Mouse (Mus musculus): ENCODE data around the gene Blmh. TPM values are rescaled to one million over a fixed set of nuclear protein-coding genes. Genes with fewer than 3 reads are reported as not detected.

The Blmh gene
- total and polyA plus RNA-seq, 3 experiments: 111 to 116 TPM; not detected in 1

- no peak overlapping the region for H3K27ac ChIP-seq (ENCODE audit: control insufficient read depth, low read depth, low read length)
- H3K4me1 ChIP-seq (ENCODE audit: control insufficient read depth in 1 of 2, insufficient read depth in 2 of 2, low read length in 2 of 2): peaks cover 0 to 14% of the 10 kb centered on the region in 2 experiments; a peak in 2 of 4 replicates
- no peak for DNase-seq (ENCODE audit: low read depth, low spot score)
- TF ChIP-seq TCF12 (IDR thresholded peaks at IDR 0.05; ENCODE audit: low read depth, low read length) (no peak), POLR2AphosphoS5 (IDR thresholded peaks at IDR 0.05; ENCODE audit: borderline replicate concordance, low read depth, low read length) (no peak), E2F4 (IDR thresholded peaks at IDR 0.05; ENCODE audit: borderline replicate concordance, low read depth, low read length) (no peak), GATA1 (IDR thresholded peaks at IDR 0.05; ENCODE audit: low read depth, low read length) (no peak), ELF1 (IDR thresholded peaks at IDR 0.05; ENCODE audit: low read depth, low read length) (no peak), ZKSCAN1 (IDR thresholded peaks at IDR 0.05; ENCODE audit: low read depth, low read length) (no peak), KAT2A (conservative IDR thresholded peaks at IDR 0.05; ENCODE audit: low read depth, low read length) (no peak)
- H3K4me3 ChIP-seq (ENCODE audit: control insufficient read depth in 1 of 2, insufficient read depth in 1 of 2, low read depth in 2 of 2, low read length in 2 of 2): no peak overlapping the region
- no peaks in the 10 kb centered on the region for H3K79me2 ChIP-seq (ENCODE audit: control insufficient read depth, insufficient read depth, low read length, poor library complexity)
- peaks cover 0 to 9% of the 10 kb centered on the region in 2 experiments; a peak in 2 of 4 replicates for H3K36me3 ChIP-seq (ENCODE audit: control insufficient read depth in 1 of 2, insufficient read depth in 2 of 2, low read length in 2 of 2)
- H3K27me3 ChIP-seq (ENCODE audit: control insufficient read depth in 1 of 2, insufficient read depth in 2 of 2, low read length in 2 of 2): peaks cover 1 to 3% of the 10 kb centered on the region in 2 experiments; a peak in 2 of 4 replicates
- H3K9ac ChIP-seq (ENCODE audit: control insufficient read depth, low read depth, low read length, poor library complexity, severe bottlenecking): no peak overlapping the region
- H3K9me3 ChIP-seq (replicated peaks; ENCODE audit: insufficient read depth, low read length): no peaks in the 10 kb centered on the region
These were observed 25.9 kb upstream of the Blmh start for GRCm38 (mm10) chr11:76898751-76899150.

GRCm38 (mm10) chr11:76899758-76900738 lies 24.6 kb upstream of the Blmh start:
- Histone ChIP-seq H3K4me3 (ENCODE audit: control insufficient read depth in 1 of 2, insufficient read depth in 1 of 2, low read depth in 2 of 2, low read length in 2 of 2) (no peak overlapping the region), H3K9ac (ENCODE audit: control insufficient read depth, low read depth, low read length, poor library complexity, severe bottlenecking) (no peak overlapping the region), H3K79me2 (ENCODE audit: control insufficient read depth, insufficient read depth, low read length, poor library complexity) (no peaks in the 10 kb centered on the region), H3K27ac (ENCODE audit: control insufficient read depth, low read depth, low read length) (no peak overlapping the region), H3K4me1 (ENCODE audit: control insufficient read depth in 1 of 2, insufficient read depth in 2 of 2, low read length in 2 of 2) (peaks cover 0 to 14% of the 10 kb centered on the region in 2 experiments; a peak in 2 of 4 replicates), H3K9me3 (replicated peaks; ENCODE audit: insufficient read depth, low read length) (no peaks in the 10 kb centered on the region), H3K36me3 (ENCODE audit: control insufficient read depth in 1 of 2, insufficient read depth in 2 of 2, low read length in 2 of 2) (peaks cover 0 to 9% of the 10 kb centered on the region in 2 experiments; a peak in 2 of 4 replicates), H3K27me3 (ENCODE audit: control insufficient read depth in 1 of 2, insufficient read depth in 2 of 2, low read length in 2 of 2) (peaks cover 3 to 7% of the 10 kb centered on the region in 2 experiments; a peak in 3 of 4 replicates)
- peak; percentile 69 for DNase-seq (ENCODE audit: low read depth, low spot score)
- TF ChIP-seq MAFK (IDR thresholded peaks at IDR 0.05; ENCODE audit: borderline replicate concordance, low read depth, low read length) (peak; percentile 75; the same call in 1 of the 2 replicates), TCF12 (IDR thresholded peaks at IDR 0.05; ENCODE audit: low read depth, low read length) (no peak), CTCF (IDR thresholded peaks at IDR 0.05 in 2 of 3, conservative IDR thresholded peaks at IDR 0.05 in 1 of 3; ENCODE audit: control insufficient read depth in 1 of 3, insufficient read depth in 1 of 3, low read depth in 2 of 3, low read length in 3 of 3, poor library complexity in 1 of 3, severe bottlenecking in 1 of 3) (peak; percentile 59 to 73 (median 70)), SMC3 (IDR thresholded peaks at IDR 0.05; ENCODE audit: low read depth, low read length) (peak; percentile 79), EP300 (IDR thresholded peaks at IDR 0.05; ENCODE audit: low read depth in 1 of 2, low read length in 2 of 2) (peak; percentile 40 to 42; a peak in 2 of 4 replicates), RAD21 (IDR thresholded peaks at IDR 0.05; ENCODE audit: low read depth, low read length) (peak; percentile 64), ZC3H11A (IDR thresholded peaks at IDR 0.05; ENCODE audit: low read depth, low read length) (peak; percentile 56), MAZ (IDR thresholded peaks at IDR 0.05; ENCODE audit: low read depth, low read length) (no peak), GABPA (IDR thresholded peaks at IDR 0.05; ENCODE audit: low read depth, low read length) (no peak), USF2 (IDR thresholded peaks at IDR 0.05; ENCODE audit: borderline replicate concordance in 1 of 2, insufficient read depth in 1 of 2, low read depth in 1 of 2, low read length in 2 of 2) (no peak), ZNF384 (IDR thresholded peaks at IDR 0.05; ENCODE audit: low read depth, low read length) (peak; percentile 92)
